Mouse (Mus musculus) kidney, adult 11 months (tissue): ENCODE results near the gene Nrg3.
A peak's percentile ranks its signal among the peaks of the same experiment; 100 is the strongest.
"Not testable (repeated sequence)": the region's sequence is repeated elsewhere in the genome, so short reads cannot be mapped to it uniquely, and the experiment has no call there.

Experiments used
- DNase-seq: peaks from one replicate; pipeline ENCODE4 v3.0.0; 2022

Gene Nrg3

GRCm38 (mm10) chr14:39191946-39192345 lies 280.9 kb downstream of the Nrg3 start:
- no peak for DNase-seq

GRCm38 (mm10) chr14:39173709-39174108 lies 299.2 kb downstream of the Nrg3 start:
- no peak for DNase-seq

GRCm38 (mm10) chr14:39160140-39160539 lies 312.7 kb downstream of the Nrg3 start:
- no peak for DNase-seq

- no peak for DNase-seq
Observed at GRCm38 (mm10) chr14:39155462-39155861, 317.4 kb downstream of the Nrg3 start.

GRCm38 (mm10) chr14:39129766-39130165 lies 343.1 kb downstream of the Nrg3 start:
- no peak for DNase-seq

GRCm38 (mm10) chr14:39117977-39118376 lies 354.9 kb downstream of the Nrg3 start:
- peak; percentile 12 for DNase-seq

- DNase-seq, result not testable (repeated sequence)
Observed at GRCm38 (mm10) chr14:39116522-39117231, 356.2 kb downstream of the Nrg3 start.

GRCm38 (mm10) chr14:39109566-39109965 lies 363.3 kb downstream of the Nrg3 start:
- DNase-seq, result no peak

GRCm38 (mm10) chr14:39106776-39107175 lies 366.1 kb downstream of the Nrg3 start:
- no peak for DNase-seq

- no peak for DNase-seq
Observed at GRCm38 (mm10) chr14:39095219-39095618, 377.7 kb downstream of the Nrg3 start.

GRCm38 (mm10) chr14:39079461-39079860 lies 393.4 kb downstream of the Nrg3 start:
- no peak for DNase-seq

GRCm38 (mm10) chr14:39051542-39051941 lies 421.3 kb downstream of the Nrg3 start:
- no peak for DNase-seq

- DNase-seq, result no peak
Observed at GRCm38 (mm10) chr14:39049021-39049420, 423.9 kb downstream of the Nrg3 start.

GRCm38 (mm10) chr14:39044290-39044689 lies 428.6 kb downstream of the Nrg3 start:
- no peak for DNase-seq

- no peak for DNase-seq
Observed at GRCm38 (mm10) chr14:39043793-39044192, 429.1 kb downstream of the Nrg3 start.

GRCm38 (mm10) chr14:39043384-39043783 lies 429.5 kb downstream of the Nrg3 start:
- DNase-seq, result no peak

- DNase-seq, result no peak
Observed at GRCm38 (mm10) chr14:39039046-39039445, 433.8 kb downstream of the Nrg3 start.

GRCm38 (mm10) chr14:39034482-39034881 lies 438.4 kb downstream of the Nrg3 start:
- no peak for DNase-seq

GRCm38 (mm10) chr14:39023065-39023464 lies 449.8 kb downstream of the Nrg3 start:
- no peak for DNase-seq

GRCm38 (mm10) chr14:39014126-39014525 lies 458.8 kb downstream of the Nrg3 start:
- no peak for DNase-seq

GRCm38 (mm10) chr14:38997843-38998242 lies 475.0 kb downstream of the Nrg3 start:
- DNase-seq, result no peak

GRCm38 (mm10) chr14:38992574-38992866 lies 480.4 kb downstream of the Nrg3 start:
- no peak for DNase-seq

- DNase-seq, result no peak
Observed at GRCm38 (mm10) chr14:38991847-38992573, 480.9 kb downstream of the Nrg3 start.

- no peak for DNase-seq
Observed at GRCm38 (mm10) chr14:38959367-38959766, 513.5 kb downstream of the Nrg3 start.

GRCm38 (mm10) chr14:38937481-38937880 lies 535.4 kb downstream of the Nrg3 start:
- no peak for DNase-seq
